Mouse (Mus musculus) kidney, postnatal 0 days (tissue): Measurements from ENCODE around the gene Ugt1a2. TPM values are rescaled to one million over a fixed set of nuclear protein-coding genes. Genes with fewer than 3 reads are reported as not detected.

ENCODE experiments used
- ATAC-seq: fragments of 200-750 bp; cut with Nextera tagmentation; replicated peaks from 2 replicates; pipeline ENCODE4 v1.8.0; 2017; ENCODE audit warnings: low read depth, moderate number of reproducible peaks, moderate TSS enrichment, moderate library complexity; ENCODE audit not compliant: low FRiP score
- DNase-seq: peaks from one replicate; pipeline ENCODE4 v3.0.0-alpha.2; 2016; ENCODE audit warnings: low spot score
- H3K27ac ChIP-seq: fragments of 300-500 bp; sonication (generic); 2 replicates; pipeline ENCODE4 v1.5.1; 2014; ENCODE audit warnings: mild to moderate bottlenecking
- H3K27me3 ChIP-seq: fragments of 300-500 bp; sonication (generic); 2 replicates; pipeline ENCODE4 v1.6.1; 2014; ENCODE audit warnings: low read length, mixed read lengths; ENCODE audit not compliant: insufficient read depth
- H3K36me3 ChIP-seq: fragments of 300-500 bp; sonication (generic); 2 replicates; pipeline ENCODE4 v1.6.1; 2014; ENCODE audit warnings: low read length, mixed read lengths; ENCODE audit not compliant: insufficient read depth
- H3K4me1 ChIP-seq: fragments of 300-500 bp; sonication (generic); replicated peaks from 2 replicates; pipeline ENCODE4 v1.6.1; 2014; ENCODE audit warnings: antibody characterized with exemption, low read length, mixed read lengths; ENCODE audit not compliant: insufficient read depth
- H3K4me2 ChIP-seq: fragments of 300-500 bp; sonication (generic); 2 replicates; pipeline ENCODE4 v1.6.1; 2014; ENCODE audit warnings: mild to moderate bottlenecking, low read length, moderate library complexity, mixed read lengths
- H3K4me3 ChIP-seq: fragments of 300-500 bp; sonication (generic); replicated peaks from 2 replicates; pipeline ENCODE4 v1.5.1; 2014; ENCODE audit warnings: low read depth, low read length
- H3K9ac ChIP-seq: fragments of 300-500 bp; sonication (generic); 2 replicates; pipeline ENCODE4 v1.6.1; 2014; ENCODE audit warnings: low read depth, low read length
- H3K9me3 ChIP-seq: fragments of 300-500 bp; sonication (generic); replicated peaks from 2 replicates; pipeline ENCODE4 v1.6.1; 2016; ENCODE audit warnings: low read length, inconsistent platforms, mixed read lengths
- CTCF ChIP-seq: IDR thresholded peaks from 2 replicates; pipeline ENCODE4 v1.5.1; 2016; ENCODE audit warnings: antibody characterized with exemption, low read depth, mild to moderate bottlenecking, moderate library complexity
- WGBS: fragments of 180-500 bp; shearing (Covaris S2); extraction: QIAGEN DNeasy Blood & Tissue Kit; methylation state at CpG from one replicate; pipeline ENCODE4 v1.1.7; 2014; 5-methylcytosine and 5-hydroxymethylcytosine counted together
- polyA plus RNA-seq: library from polyadenylated mRNA; unstranded; fragments of >200 nt; fragmentation: Nextera tagmentation; extraction: Ambion mirVana; gene quantifications from 2 replicates; pipeline ENCODE4 v1.2.1, GENCODE M21; 2015

Gene Ugt1a2
- polyA plus RNA-seq, 1 experiment from 2014 or later: 176 TPM

GRCm38 (mm10) chr1:88232664-88233380, 32.4 kb downstream of the Ugt1a2 start:
- DNase-seq: no peak
- Histone ChIP-seq H3K27me3 (no peaks in the 10 kb centered on the region), H3K4me3 (no peak overlapping the region), H3K9me3 (peaks cover 76% of the 10 kb centered on the region), H3K4me2 (no peak overlapping the region), H3K4me1 (no peaks in the 10 kb centered on the region), H3K9ac (no peak overlapping the region), H3K27ac (no peak overlapping the region), H3K36me3 (no peaks in the 10 kb centered on the region)
- 50% methylated on average over 3 of the region's 3 CpGs for WGBS
- no peak for TF ChIP-seq CTCF
- ATAC-seq: no peak

GRCm38 (mm10) chr1:88233421-88234247, 33.2 kb downstream of the Ugt1a2 start:
- Histone ChIP-seq H3K4me1 (no peaks in the 10 kb centered on the region), H3K27me3 (no peaks in the 10 kb centered on the region), H3K4me3 (no peak overlapping the region), H3K9ac (no peak overlapping the region), H3K27ac (no peak overlapping the region), H3K4me2 (no peak overlapping the region), H3K9me3 (peaks cover 76% of the 10 kb centered on the region), H3K36me3 (no peaks in the 10 kb centered on the region)
- TF ChIP-seq CTCF: no peak
- DNase-seq (no peak), ATAC-seq (no peak)
- WGBS: 65% methylated on average over 14 of the region's 14 CpGs

GRCm38 (mm10) chr1:88234248-88234610, 33.8 kb downstream of the Ugt1a2 start:
- Histone ChIP-seq H3K27me3 (no peaks in the 10 kb centered on the region), H3K4me2 (no peak overlapping the region), H3K36me3 (no peaks in the 10 kb centered on the region), H3K4me3 (no peak overlapping the region), H3K9me3 (peaks cover 72% of the 10 kb centered on the region), H3K9ac (no peak overlapping the region), H3K4me1 (no peaks in the 10 kb centered on the region), H3K27ac (no peak overlapping the region)
- no peak for TF ChIP-seq CTCF
- ATAC-seq (no peak), DNase-seq (no peak)
- 61% methylated on average over 4 of the region's 4 CpGs for WGBS

- TF ChIP-seq CTCF: no peak
- WGBS: 40% methylated on average over 5 of the region's 5 CpGs
- no peak overlapping the region for H3K9ac ChIP-seq
- no peak overlapping the region for H3K4me2 ChIP-seq
- H3K27ac ChIP-seq: no peak overlapping the region
- H3K9me3 ChIP-seq: peaks cover 74% of the 10 kb centered on the region
- DNase-seq: no peak
- no peaks in the 10 kb centered on the region for H3K27me3 ChIP-seq
- H3K4me1 ChIP-seq: no peaks in the 10 kb centered on the region
- H3K36me3 ChIP-seq: no peaks in the 10 kb centered on the region
- ATAC-seq: no peak
- H3K4me3 ChIP-seq: no peak overlapping the region
These were observed 34.2 kb downstream of the Ugt1a2 start for GRCm38 (mm10) chr1:88234646-88235045.

GRCm38 (mm10) chr1:88235046-88235893, 34.9 kb downstream of the Ugt1a2 start:
- Histone ChIP-seq H3K4me3 (no peak overlapping the region), H3K27me3 (no peaks in the 10 kb centered on the region), H3K27ac (no peak overlapping the region), H3K9ac (no peak overlapping the region), H3K36me3 (no peaks in the 10 kb centered on the region), H3K4me2 (no peak overlapping the region), H3K4me1 (no peaks in the 10 kb centered on the region), H3K9me3 (peaks cover 74% of the 10 kb centered on the region)
- no peak for TF ChIP-seq CTCF
- DNase-seq (no peak), ATAC-seq (no peak)
- WGBS: 63% methylated on average over 11 of the region's 11 CpGs

GRCm38 (mm10) chr1:88235894-88236415, 35.6 kb downstream of the Ugt1a2 start:
- peak; percentile 60 for ATAC-seq
- Histone ChIP-seq H3K36me3 (no peaks in the 10 kb centered on the region), H3K9me3 (peaks cover 76% of the 10 kb centered on the region), H3K4me3 (no peak overlapping the region), H3K9ac (no peak overlapping the region), H3K27me3 (no peaks in the 10 kb centered on the region), H3K4me2 (no peak overlapping the region), H3K27ac (no peak overlapping the region), H3K4me1 (no peaks in the 10 kb centered on the region)
- 55% methylated on average over 4 of the region's 4 CpGs for WGBS
- TF ChIP-seq CTCF: no peak
- peak; percentile 52 for DNase-seq
